Mouse (Mus musculus) urinary bladder, postnatal 10 days (tissue): Measurements from ENCODE around the gene Olfr1339.

Experiments used
- DNase-seq: peaks from one replicate; pipeline ENCODE4 v3.0.0; 2022; ENCODE audit warnings: low spot score

The Olfr1339 gene

GRCm38 (mm10) chr4:118731875-118732274, at the start of gene Olfr1339:
TSS of gene Olfr1339 (plus strand) at chr4:118732175.
- DNase-seq, result no peak

- no peak for DNase-seq
Observed at GRCm38 (mm10) chr4:118687086-118687485, 44.9 kb upstream of the Olfr1339 start.

GRCm38 (mm10) chr4:118692412-118692973, 39.5 kb upstream of the Olfr1339 start, which contains the start of gene Olfr1342:
TSS of gene Olfr1342 (minus strand) at chr4:118692756.
- no peak for DNase-seq

GRCm38 (mm10) chr4:118693812-118694211, 38.2 kb upstream of the Olfr1339 start:
- no peak for DNase-seq

- DNase-seq, result no peak
Observed at GRCm38 (mm10) chr4:118703223-118703622, 28.8 kb upstream of the Olfr1339 start, which contains the start of gene Olfr1341. TSS of gene Olfr1341 (plus strand) at chr4:118703523.

- no peak for DNase-seq
Observed at GRCm38 (mm10) chr4:118708086-118708485, 23.9 kb upstream of the Olfr1339 start.

GRCm38 (mm10) chr4:118711656-118712055, 20.3 kb upstream of the Olfr1339 start:
- no peak for DNase-seq

GRCm38 (mm10) chr4:118719838-118720237, 12.1 kb upstream of the Olfr1339 start, which contains the start of gene Olfr1340:
TSS of gene Olfr1340 (plus strand) at chr4:118720138.
- DNase-seq, result no peak

- DNase-seq, result no peak
Observed at GRCm38 (mm10) chr4:118721742-118722483, 10.1 kb upstream of the Olfr1339 start.

- no peak for DNase-seq
Observed at GRCm38 (mm10) chr4:118739574-118739973, 7.6 kb downstream of the Olfr1339 start.

GRCm38 (mm10) chr4:118740988-118741698, 9.2 kb downstream of the Olfr1339 start:
- no peak for DNase-seq

GRCm38 (mm10) chr4:118741881-118742280, 9.9 kb downstream of the Olfr1339 start:
- no peak for DNase-seq

- DNase-seq, result no peak
Observed at GRCm38 (mm10) chr4:118758637-118759036, 26.7 kb downstream of the Olfr1339 start, which contains the start of gene Olfr1338. TSS of gene Olfr1338 (minus strand) at chr4:118758737.

GRCm38 (mm10) chr4:118782486-118782885, 50.5 kb downstream of the Olfr1339 start, which contains the start of gene Olfr1337:
TSS of gene Olfr1337 (minus strand) at chr4:118782586.
- no peak for DNase-seq
